Mouse (Mus musculus) hindbrain, embryonic 16.5 days (tissue): ENCODE data around the gene Krr1. TPM values are rescaled to one million over a fixed set of nuclear protein-coding genes. Genes with fewer than 3 reads are reported as not detected.

Experiments used
- ATAC-seq: fragments of 200-750 bp; cut with Nextera tagmentation; 2 replicates; pipeline ENCODE4 v1.8.0; 2017; ENCODE audit warnings: moderate TSS enrichment, moderate library complexity
- H3K27ac ChIP-seq: fragments of 300-500 bp; sonication (generic); 2 replicates; pipeline ENCODE4 v1.5.1; 2014; ENCODE audit warnings: low read depth, mild to moderate bottlenecking, control low read depth, low read length, moderate library complexity
- H3K27me3 ChIP-seq: fragments of 300-500 bp; sonication (generic); replicated peaks from 2 replicates; pipeline ENCODE4 v1.6.1; 2014; ENCODE audit warnings: low read length; ENCODE audit not compliant: control insufficient read depth, insufficient read depth
- H3K36me3 ChIP-seq: fragments of 300-500 bp; sonication (generic); 2 replicates; pipeline ENCODE4 v1.6.1; 2014; ENCODE audit warnings: mild to moderate bottlenecking, low read length, moderate library complexity, mixed read lengths; ENCODE audit not compliant: control insufficient read depth, insufficient read depth
- H3K4me1 ChIP-seq: fragments of 300-500 bp; sonication (generic); 2 replicates; pipeline ENCODE4 v1.6.1; 2014; ENCODE audit warnings: low read depth, low read length; ENCODE audit not compliant: control insufficient read depth, insufficient read depth
- H3K4me2 ChIP-seq: fragments of 300-500 bp; sonication (generic); 2 replicates; pipeline ENCODE4 v1.6.1; 2014; ENCODE audit warnings: mild to moderate bottlenecking, low read length, control low read depth, moderate library complexity
- H3K4me3 ChIP-seq: fragments of 300-500 bp; sonication (generic); 2 replicates; pipeline ENCODE4 v1.5.1; 2014; ENCODE audit warnings: mild to moderate bottlenecking, low read length, control low read depth, moderate library complexity
- H3K9ac ChIP-seq: fragments of 300-500 bp; sonication (generic); 2 replicates; pipeline ENCODE4 v1.6.1; 2014; ENCODE audit warnings: low read depth, mild to moderate bottlenecking, control low read depth, low read length, moderate library complexity
- H3K9me3 ChIP-seq: fragments of 300-500 bp; sonication (generic); 2 replicates; pipeline ENCODE4 v1.6.1; 2014; ENCODE audit warnings: mild to moderate bottlenecking, low read length, moderate library complexity; ENCODE audit not compliant: control insufficient read depth
- WGBS: fragments of 180-500 bp; shearing (Covaris S2); extraction: QIAGEN DNeasy Blood & Tissue Kit; methylation state at CpG from one replicate; pipeline ENCODE4 v1.1.7; 2014; 5-methylcytosine and 5-hydroxymethylcytosine counted together
- polyA plus RNA-seq: library from polyadenylated mRNA; unstranded; fragments of >200 nt; fragmentation: Nextera tagmentation; extraction: Ambion mirVana; gene quantifications from 2 replicates; pipeline ENCODE4 v1.2.1, GENCODE M21; 2015

Krr1 gene
- polyA plus RNA-seq, 1 experiment from 2014 or later = 34.4 TPM

DNA sequence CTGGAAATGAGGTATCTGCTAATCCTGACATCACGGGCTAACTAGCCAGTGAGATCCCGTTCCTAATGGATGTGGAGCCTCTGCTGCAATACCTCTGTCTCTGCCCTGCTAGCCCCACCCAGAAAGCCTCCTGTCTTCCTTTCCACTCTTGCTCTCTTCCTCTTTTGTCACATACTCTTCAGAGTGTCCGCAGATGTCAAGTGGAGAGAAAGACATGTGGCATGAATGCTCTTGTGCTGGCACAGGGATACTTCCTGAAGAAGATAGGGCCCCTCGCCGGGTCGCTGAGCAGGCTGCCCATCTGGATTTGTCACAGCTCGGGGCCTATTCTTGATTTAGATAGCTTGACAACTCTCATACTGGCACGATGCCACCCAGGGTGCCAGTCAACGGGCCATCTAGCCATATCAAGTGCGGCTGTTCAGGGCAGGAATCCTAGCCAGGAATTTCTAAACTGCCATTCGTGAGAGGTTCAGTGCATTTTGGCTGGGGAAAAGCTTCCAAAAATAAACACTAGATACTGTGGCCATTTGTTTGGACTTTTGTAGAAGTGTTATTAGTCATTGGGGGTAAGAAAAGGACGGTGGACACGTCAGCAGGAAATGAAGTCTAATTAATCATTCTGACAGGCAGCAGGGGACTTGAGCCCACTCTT, 35.8 kb upstream of the Krr1 start:
- Histone ChIP-seq H3K4me2 (no peak overlapping the region), H3K4me3 (no peak overlapping the region), H3K27me3 (no peaks in the 10 kb centered on the region), H3K9me3 (no peaks in the 10 kb centered on the region), H3K36me3 (no peaks in the 10 kb centered on the region), H3K9ac (no peak overlapping the region), H3K27ac (peak overlapping the region; percentile 40; the same call in 1 of the 2 replicates), H3K4me1 (peaks cover 3% of the 10 kb centered on the region; the same call in 1 of the 2 replicates)
- WGBS = 34% methylated on average over 13 of the region's 13 CpGs
- peak; percentile 83 for ATAC-seq

DNA sequence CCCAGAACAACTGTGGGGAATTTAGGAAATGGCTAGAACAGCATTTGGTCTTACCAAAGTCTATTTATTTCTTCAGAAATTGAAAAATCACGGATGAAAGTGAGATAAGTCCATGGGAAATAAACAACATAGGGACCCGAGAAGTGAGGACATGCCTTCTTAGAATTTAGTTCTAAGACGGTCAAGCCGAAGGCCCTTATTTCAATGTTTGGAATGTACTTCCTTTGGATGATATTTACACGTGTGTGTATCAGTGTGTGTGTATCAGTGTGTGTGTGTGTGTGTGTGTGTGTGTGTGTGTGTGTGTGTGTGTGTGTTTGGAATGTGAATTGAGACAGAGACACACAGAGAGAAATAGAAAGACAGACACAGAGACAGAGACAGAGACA, 35.3 kb upstream of the Krr1 start:
- ATAC-seq = no peak
- no peak overlapping the region for H3K4me3 ChIP-seq
- no peaks in the 10 kb centered on the region for H3K36me3 ChIP-seq
- 69% methylated on average over 5 of the region's 5 CpGs for WGBS
- no peak overlapping the region for H3K4me2 ChIP-seq
- H3K9ac ChIP-seq = no peak overlapping the region
- no peak overlapping the region for H3K27ac ChIP-seq
- no peaks in the 10 kb centered on the region for H3K9me3 ChIP-seq
- peaks cover 3% of the 10 kb centered on the region; the same call in 1 of the 2 replicates for H3K4me1 ChIP-seq
- no peaks in the 10 kb centered on the region for H3K27me3 ChIP-seq

DNA sequence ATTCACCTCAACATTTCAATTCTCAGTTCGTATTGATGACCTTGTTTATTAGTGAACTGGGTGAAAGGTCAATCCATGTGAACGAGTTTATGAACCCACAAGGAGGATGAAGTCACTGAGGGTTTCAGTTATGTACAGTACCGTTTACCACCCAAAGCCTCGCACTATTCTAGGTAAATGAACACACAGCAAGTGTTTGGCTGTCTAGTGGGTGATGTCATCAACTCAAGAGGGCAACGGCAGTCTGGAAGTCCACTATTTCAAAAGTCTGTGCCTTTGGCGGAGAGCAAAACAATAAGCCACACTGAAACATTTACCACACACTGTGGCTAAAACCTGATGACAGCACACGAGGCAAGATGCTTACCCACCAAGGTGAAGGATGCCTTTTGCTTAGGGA, 29.4 kb upstream of the Krr1 start:
- no peaks in the 10 kb centered on the region for H3K4me1 ChIP-seq
- no peaks in the 10 kb centered on the region for H3K27me3 ChIP-seq
- no peaks in the 10 kb centered on the region for H3K36me3 ChIP-seq
- no peaks in the 10 kb centered on the region for H3K9me3 ChIP-seq
- H3K4me2 ChIP-seq = no peak overlapping the region
- WGBS = 87% methylated on average over 7 of the region's 7 CpGs
- ATAC-seq = no peak
- H3K9ac ChIP-seq = no peak overlapping the region
- H3K4me3 ChIP-seq = no peak overlapping the region
- H3K27ac ChIP-seq = no peak overlapping the region

DNA sequence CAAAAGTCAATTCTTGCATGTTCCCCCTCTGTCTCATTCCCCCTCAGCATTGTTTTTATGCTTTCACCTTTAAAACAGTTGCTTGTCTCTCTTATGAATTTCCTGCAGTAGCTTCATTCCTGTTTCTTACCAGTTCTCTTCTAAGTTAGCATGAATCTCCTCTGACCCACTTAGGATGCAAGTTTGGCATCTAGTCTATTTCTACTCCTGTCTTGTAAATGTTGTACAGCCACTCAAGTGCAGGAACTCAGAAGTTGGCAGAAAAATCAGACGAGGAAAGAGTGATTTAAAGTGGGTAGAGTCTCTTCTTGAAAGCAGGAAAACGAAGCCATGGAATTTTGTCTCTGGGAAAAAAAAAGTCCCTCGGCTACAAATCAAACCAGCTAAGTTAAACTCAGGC, 26.9 kb upstream of the Krr1 start:
- Histone ChIP-seq H3K27me3 (no peaks in the 10 kb centered on the region), H3K4me2 (no peak overlapping the region), H3K36me3 (no peaks in the 10 kb centered on the region), H3K9ac (no peak overlapping the region), H3K27ac (no peak overlapping the region), H3K9me3 (no peaks in the 10 kb centered on the region), H3K4me1 (no peaks in the 10 kb centered on the region), H3K4me3 (no peak overlapping the region)
- 79% methylated on average over 3 of the region's 3 CpGs for WGBS
- no peak for ATAC-seq

- no peaks in the 10 kb centered on the region for H3K27me3 ChIP-seq
- ATAC-seq = no peak
- H3K4me3 ChIP-seq = no peak overlapping the region
- H3K4me2 ChIP-seq = no peak overlapping the region
- H3K4me1 ChIP-seq = no peaks in the 10 kb centered on the region
- no peaks in the 10 kb centered on the region for H3K36me3 ChIP-seq
- 95% methylated on average over 1 of the region's 1 CpGs for WGBS
- H3K27ac ChIP-seq = no peak overlapping the region
- no peak overlapping the region for H3K9ac ChIP-seq
- no peaks in the 10 kb centered on the region for H3K9me3 ChIP-seq
Measured at GRCm38 (mm10) chr10:111948041-111948440, 24.4 kb upstream of the Krr1 start.

DNA sequence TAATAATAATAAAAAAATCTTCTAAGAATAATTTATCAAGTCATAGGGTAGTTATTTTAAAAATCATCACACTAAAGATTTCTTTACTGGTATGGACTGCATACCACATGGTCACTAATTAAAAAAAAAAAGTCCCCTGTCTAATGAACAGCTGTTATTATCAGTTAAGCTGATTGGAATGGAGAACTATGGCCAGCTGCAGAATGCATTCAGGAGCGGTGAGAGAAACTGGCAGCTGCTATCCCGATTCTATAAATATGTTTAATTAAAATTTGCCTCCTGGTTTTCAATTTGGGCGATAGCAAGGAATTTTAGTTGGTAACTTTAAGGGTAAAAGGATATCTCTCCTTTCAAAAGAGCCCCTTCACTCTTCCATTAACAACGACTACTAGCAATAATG, 23.5 kb upstream of the Krr1 start:
- H3K27ac ChIP-seq = no peak overlapping the region
- no peak overlapping the region for H3K4me2 ChIP-seq
- no peak overlapping the region for H3K4me3 ChIP-seq
- H3K9ac ChIP-seq = no peak overlapping the region
- no peaks in the 10 kb centered on the region for H3K9me3 ChIP-seq
- H3K4me1 ChIP-seq = no peaks in the 10 kb centered on the region
- ATAC-seq = no peak
- 39% methylated on average over 4 of the region's 4 CpGs for WGBS
- no peaks in the 10 kb centered on the region for H3K36me3 ChIP-seq
- no peaks in the 10 kb centered on the region for H3K27me3 ChIP-seq

DNA sequence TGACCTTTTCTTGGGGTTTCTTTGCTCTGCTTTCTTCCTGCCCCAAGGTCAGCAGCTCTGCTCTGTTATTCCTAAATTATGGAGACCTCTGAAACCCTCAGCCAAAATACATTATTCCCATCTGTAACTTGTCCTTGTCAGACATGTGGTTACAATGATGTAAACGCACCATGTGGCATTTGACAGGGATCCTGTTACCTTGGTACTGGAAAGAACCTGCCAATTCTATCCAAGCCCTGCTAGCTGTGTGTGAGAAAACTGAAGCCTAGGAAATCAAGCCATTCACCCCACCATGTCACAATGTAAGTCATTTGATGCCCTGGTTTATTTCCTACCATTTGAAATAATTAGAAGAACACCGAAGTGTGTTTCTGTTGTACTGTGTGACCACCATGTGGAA, 16.6 kb upstream of the Krr1 start:
- ATAC-seq = no peak
- Histone ChIP-seq H3K4me1 (no peaks in the 10 kb centered on the region; the same call in 1 of the 2 replicates), H3K4me2 (no peak overlapping the region), H3K27ac (no peak overlapping the region), H3K9me3 (no peaks in the 10 kb centered on the region), H3K4me3 (no peak overlapping the region), H3K36me3 (no peaks in the 10 kb centered on the region), H3K9ac (no peak overlapping the region), H3K27me3 (no peaks in the 10 kb centered on the region)
- 87% methylated on average over 2 of the region's 2 CpGs for WGBS

DNA sequence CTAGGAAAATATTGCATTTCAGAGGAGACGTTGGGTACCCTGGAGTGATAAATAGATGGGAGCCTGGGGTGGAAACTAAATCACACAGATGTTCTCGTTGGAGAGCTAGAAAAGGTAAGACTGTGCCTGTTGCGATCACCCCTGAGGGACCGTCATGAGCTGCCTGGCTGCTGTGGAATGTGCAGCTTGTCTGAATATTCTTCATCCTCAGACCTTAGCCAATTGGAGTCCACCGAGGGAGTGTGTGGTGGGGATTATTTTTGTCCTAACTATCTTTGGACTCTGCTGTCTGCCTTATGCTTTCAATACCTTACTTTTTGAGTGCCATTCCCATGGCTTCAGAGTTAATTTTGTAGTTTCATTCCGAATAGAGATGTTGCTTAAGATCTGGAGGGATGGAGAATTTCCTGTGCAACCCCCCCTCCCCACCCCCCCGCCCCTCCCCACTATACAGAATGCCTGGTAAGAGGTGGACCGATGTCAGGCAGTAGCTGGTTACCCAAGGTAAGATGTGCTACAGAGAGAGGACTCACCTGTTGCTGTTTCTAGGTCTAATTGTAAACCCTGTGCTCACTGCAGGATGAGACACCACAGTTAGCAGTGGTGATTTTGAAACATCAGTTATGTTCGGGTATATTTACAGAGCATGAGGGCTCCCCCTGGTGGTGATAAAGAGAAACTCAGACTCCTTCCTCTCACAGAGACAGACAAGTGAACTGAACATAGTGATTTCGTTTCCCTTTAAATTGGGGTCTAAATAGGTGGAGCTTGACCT, 15.0 kb upstream of the Krr1 start:
- Histone ChIP-seq H3K4me1 (no peaks in the 10 kb centered on the region; the same call in 1 of the 2 replicates), H3K36me3 (no peaks in the 10 kb centered on the region), H3K27ac (no peak overlapping the region), H3K9ac (no peak overlapping the region), H3K27me3 (no peaks in the 10 kb centered on the region), H3K9me3 (no peaks in the 10 kb centered on the region), H3K4me3 (no peak overlapping the region), H3K4me2 (no peak overlapping the region)
- ATAC-seq = peak; percentile 87
- WGBS = 62% methylated on average over 10 of the region's 10 CpGs

DNA sequence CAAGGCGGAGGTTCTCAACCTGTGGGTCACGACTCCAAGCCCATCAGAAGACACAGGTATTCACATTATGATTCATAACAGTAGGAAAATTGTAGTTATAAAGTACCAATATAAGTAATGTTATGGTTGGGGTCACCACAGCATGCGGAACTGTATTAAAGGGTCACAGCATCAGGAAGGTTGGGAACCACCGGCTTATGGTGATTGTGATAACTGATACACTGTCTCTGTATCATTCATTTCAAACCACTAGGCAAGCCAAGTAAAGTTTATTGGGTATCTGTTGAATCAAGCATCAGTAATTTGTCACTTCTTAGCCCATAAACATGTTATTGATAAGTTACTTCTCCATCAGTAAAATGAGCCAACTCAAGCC, 14.4 kb upstream of the Krr1 start:
- WGBS = 38% methylated on average over 4 of the region's 4 CpGs
- no peak overlapping the region for H3K4me3 ChIP-seq
- H3K4me2 ChIP-seq = no peak overlapping the region
- H3K4me1 ChIP-seq = no peaks in the 10 kb centered on the region; the same call in 1 of the 2 replicates
- no peaks in the 10 kb centered on the region for H3K36me3 ChIP-seq
- H3K27me3 ChIP-seq = no peaks in the 10 kb centered on the region
- H3K9me3 ChIP-seq = no peaks in the 10 kb centered on the region
- peak; percentile 20; the same call in 1 of the 2 replicates for ATAC-seq
- H3K27ac ChIP-seq = no peak overlapping the region
- H3K9ac ChIP-seq = no peak overlapping the region
